Mouse (Mus musculus) myocyte (in vitro differentiated cells): ENCODE data around the gene Nf1. TPM values are rescaled to one million over a fixed set of nuclear protein-coding genes. Genes with fewer than 3 reads are reported as not detected.

Source experiments
- H3K27me3 ChIP-seq: one replicate; pipeline ENCODE4 v1.6.1; 2011; ENCODE audit not compliant: control insufficient read depth, insufficient read depth, insufficient read length
- H3K36me3 ChIP-seq: one replicate; pipeline ENCODE4 v1.6.1; 2011; ENCODE audit not compliant: control insufficient read depth, insufficient read depth
- H3K4me2 ChIP-seq: one replicate; pipeline ENCODE4 v1.6.1; 2011; ENCODE audit warnings: low read depth, control low read depth
- H3K4me3 ChIP-seq: one replicate; pipeline ENCODE4 v1.5.1; 2011; ENCODE audit warnings: mild to moderate bottlenecking, control low read depth, moderate library complexity
- H3K79me2 ChIP-seq: one replicate; pipeline ENCODE4 v1.6.1; 2011; ENCODE audit not compliant: control insufficient read depth, insufficient read depth
- H3ac ChIP-seq: one replicate; pipeline ENCODE4 v1.6.1; 2011; ENCODE audit not compliant: control insufficient read depth, insufficient read length
- CEBPB ChIP-seq: IDR thresholded peaks from 2 replicates; pipeline ENCODE4 v1.6.1; 2011; ENCODE audit warnings: mild to moderate bottlenecking, moderate library complexity; ENCODE audit not compliant: poor library complexity, insufficient read depth, severe bottlenecking
- E2F4 ChIP-seq: IDR thresholded peaks from one replicate; pipeline ENCODE4 v1.6.1; 2011; ENCODE audit warnings: mild to moderate bottlenecking, control low read depth, moderate library complexity; ENCODE audit not compliant: insufficient read depth
- MAX ChIP-seq: IDR thresholded peaks from one replicate; pipeline ENCODE4 v1.6.1; 2011; ENCODE audit warnings: low read depth, mild to moderate bottlenecking, control low read depth
- MYOD1 ChIP-seq, 3 experiments: IDR thresholded peaks; one replicate each; pipeline ENCODE4 v1.6.1; 2011; ENCODE audit warnings: control low read depth in 2 of 3, low read depth in 2 of 3, mild to moderate bottlenecking in 2 of 3, moderate library complexity in 1 of 3; ENCODE audit not compliant: insufficient read length in 2 of 3, control insufficient read depth in 1 of 3
- MYOG ChIP-seq, 3 experiments: IDR thresholded peaks; one replicate each; pipeline ENCODE4 v1.6.1; 2011; ENCODE audit warnings: control low read depth in 2 of 3, low read depth in 2 of 3, mild to moderate bottlenecking in 2 of 3; ENCODE audit not compliant: insufficient read length in 2 of 3, control insufficient read depth in 1 of 3, insufficient read depth in 1 of 3
- POLR2A ChIP-seq: IDR thresholded peaks from one replicate; pipeline ENCODE4 v1.6.1; 2011; ENCODE audit warnings: low read depth, mild to moderate bottlenecking, control low read depth, moderate library complexity; ENCODE audit not compliant: insufficient read length
- POLR2AphosphoS2 ChIP-seq: IDR thresholded peaks from one replicate; pipeline ENCODE4 v1.6.1; 2011; ENCODE audit warnings: low read depth, control low read depth; ENCODE audit not compliant: insufficient read length
- REST ChIP-seq: IDR thresholded peaks from one replicate; pipeline ENCODE4 v1.6.1; 2011; ENCODE audit warnings: mild to moderate bottlenecking, control low read depth, moderate library complexity; ENCODE audit not compliant: insufficient read depth, insufficient read length
- SRF ChIP-seq: IDR thresholded peaks from one replicate; pipeline ENCODE4 v1.6.1; 2011; ENCODE audit warnings: low read depth; ENCODE audit not compliant: control insufficient read depth, insufficient read length
- TCF12 ChIP-seq: IDR thresholded peaks from one replicate; pipeline ENCODE4 v1.6.1; 2011; ENCODE audit warnings: mild to moderate bottlenecking, control low read depth; ENCODE audit not compliant: poor library complexity, insufficient read depth, severe bottlenecking
- TCF3 ChIP-seq: IDR thresholded peaks from one replicate; pipeline ENCODE4 v1.6.1; 2011; ENCODE audit warnings: low read depth, control low read depth; ENCODE audit not compliant: insufficient read length
- USF1 ChIP-seq: IDR thresholded peaks from one replicate; pipeline ENCODE4 v1.6.1; 2011; ENCODE audit warnings: low read depth, mild to moderate bottlenecking, control low read depth, moderate library complexity
- polyA plus RNA-seq: library from polyadenylated mRNA; unstranded; fragments of >200 nt; fragmentation: generic; extraction: Trizol; gene quantifications from one replicate; pipeline ENCODE4 v1.2.1, GENCODE M21; 2012; ENCODE audit warnings: missing spikeins

Nf1 gene
- polyA plus RNA-seq, 1 experiment: 8.2 TPM

- Histone ChIP-seq H3ac (no peak overlapping the region), H3K36me3 (no peaks in the 10 kb centered on the region), H3K27me3 (no peaks in the 10 kb centered on the region), H3K4me2 (no peak overlapping the region), H3K4me3 (no peak overlapping the region), H3K79me2 (peaks cover 89% of the 10 kb centered on the region)
- TF ChIP-seq MYOD1 (IDR thresholded peaks at IDR 0.05; ENCODE audit: control insufficient read depth in 1 of 3, insufficient read length in 2 of 3, low read depth in 2 of 3) (no peak), REST (no peak), TCF3 (no peak), E2F4 (no peak), POLR2A (no peak), MAX (no peak), POLR2AphosphoS2 (no peak), CEBPB (no peak), USF1 (no peak), SRF (no peak), MYOG (IDR thresholded peaks at IDR 0.05; ENCODE audit: control insufficient read depth in 1 of 3, insufficient read depth in 1 of 3, insufficient read length in 2 of 3, low read depth in 2 of 3) (no peak), TCF12 (no peak)
Observed at GRCm38 (mm10) chr11:79364956-79365355, 25.5 kb downstream of the Nf1 start.

- Histone ChIP-seq H3K36me3 (no peaks in the 10 kb centered on the region), H3K4me2 (no peak overlapping the region), H3K27me3 (no peaks in the 10 kb centered on the region), H3ac (no peak overlapping the region), H3K4me3 (no peak overlapping the region), H3K79me2 (peaks cover 94% of the 10 kb centered on the region)
- no peak for TF ChIP-seq TCF3
- TF ChIP-seq POLR2AphosphoS2: no peak
- TF ChIP-seq POLR2A: no peak
- no peak for TF ChIP-seq SRF
- TF ChIP-seq MYOG (IDR thresholded peaks at IDR 0.05; ENCODE audit: control insufficient read depth in 1 of 3, insufficient read depth in 1 of 3, insufficient read length in 2 of 3, low read depth in 2 of 3): no peak
- TF ChIP-seq MYOD1 (IDR thresholded peaks at IDR 0.05; ENCODE audit: control insufficient read depth in 1 of 3, insufficient read length in 2 of 3, low read depth in 2 of 3): no peak
- TF ChIP-seq USF1: no peak
- no peak for TF ChIP-seq CEBPB
- TF ChIP-seq REST: no peak
- TF ChIP-seq MAX: no peak
- TF ChIP-seq TCF12: no peak
- TF ChIP-seq E2F4: no peak
Observed at GRCm38 (mm10) chr11:79366284-79366683, 26.8 kb downstream of the Nf1 start.

DNA sequence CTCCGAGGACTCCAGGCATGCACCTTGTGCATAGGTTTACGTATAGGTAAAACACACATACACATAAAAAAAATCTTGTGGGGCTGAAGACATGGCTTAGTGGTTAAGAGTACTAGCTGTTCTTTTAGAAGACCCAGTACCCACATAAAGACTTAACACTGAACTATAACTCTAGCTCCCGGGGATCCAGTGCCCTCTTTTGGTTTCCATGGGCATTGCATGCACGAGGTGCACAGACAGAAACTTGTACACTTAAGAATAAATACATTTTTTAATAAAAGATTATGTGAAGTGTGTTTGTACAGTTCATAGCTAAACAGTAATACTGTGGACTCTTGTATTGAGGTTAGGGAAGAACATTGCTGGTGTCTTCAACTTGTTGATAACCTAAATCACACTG, 33.5 kb downstream of the Nf1 start:
- Histone ChIP-seq H3ac (no peak overlapping the region), H3K36me3 (no peaks in the 10 kb centered on the region), H3K4me2 (no peak overlapping the region), H3K27me3 (no peaks in the 10 kb centered on the region), H3K4me3 (no peak overlapping the region), H3K79me2 (peaks cover 85% of the 10 kb centered on the region)
- TF ChIP-seq USF1 (no peak), TCF12 (no peak), CEBPB (no peak), TCF3 (no peak)

DNA sequence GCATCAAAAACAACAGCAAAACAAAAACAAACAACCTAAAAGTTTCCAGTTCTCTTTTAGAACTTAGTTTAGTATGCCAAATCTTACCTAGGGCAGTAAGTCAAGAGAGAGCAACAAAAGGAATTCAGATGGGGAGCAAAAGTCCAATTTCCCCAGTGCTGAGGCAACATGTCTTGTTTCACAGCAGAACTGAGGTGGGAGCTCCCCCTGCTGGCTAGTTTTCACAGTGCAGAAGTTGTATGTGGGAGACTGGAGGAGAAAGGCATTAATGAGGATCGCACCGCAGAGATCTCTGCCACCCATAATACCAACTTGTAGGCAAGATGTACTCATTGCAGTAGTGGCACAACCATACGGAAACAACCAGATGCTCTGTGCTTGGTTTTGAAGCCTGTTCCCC, 58.8 kb downstream of the Nf1 start:
- no peak overlapping the region for H3K4me2 ChIP-seq
- no peak overlapping the region for H3K4me3 ChIP-seq
- H3K79me2 ChIP-seq: no peaks in the 10 kb centered on the region
- no peak overlapping the region for H3ac ChIP-seq
- no peak for TF ChIP-seq TCF12
- no peak for TF ChIP-seq TCF3
- no peak for TF ChIP-seq POLR2A
- H3K36me3 ChIP-seq: peaks cover 11% of the 10 kb centered on the region
- no peaks in the 10 kb centered on the region for H3K27me3 ChIP-seq

DNA sequence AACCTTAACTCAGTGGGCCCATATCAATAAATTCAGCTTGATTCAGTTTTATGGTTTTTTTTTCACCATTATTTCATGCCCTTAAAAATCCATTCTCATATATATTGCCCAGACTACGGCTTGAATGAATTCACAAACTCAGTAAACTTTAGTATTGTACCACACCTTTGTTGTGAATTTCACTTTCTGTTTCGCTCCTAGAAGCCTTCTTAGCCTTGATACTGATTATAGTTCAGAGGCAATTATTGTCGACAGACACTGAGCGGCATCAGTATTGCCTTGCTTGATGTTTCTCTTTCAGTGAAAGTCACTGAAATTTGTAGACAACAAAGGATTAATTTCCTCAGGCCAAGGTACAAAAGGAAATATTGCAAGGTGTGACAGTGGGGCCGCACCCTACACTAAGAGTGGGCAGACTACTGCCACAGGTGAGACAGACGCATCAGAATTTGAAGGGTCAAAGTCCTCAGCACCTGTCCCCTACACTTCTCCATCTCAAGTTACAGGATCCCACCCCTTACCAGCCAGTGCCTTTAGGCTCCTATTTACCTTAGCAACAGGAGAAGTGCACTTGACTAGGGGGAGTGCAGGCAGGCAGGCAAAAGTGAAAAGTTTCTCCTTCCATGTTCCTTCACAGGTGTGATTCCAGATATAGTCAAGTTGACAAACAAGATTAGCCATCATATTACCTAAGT, 64.3 kb downstream of the Nf1 start:
- no peak for TF ChIP-seq TCF3
- no peak for TF ChIP-seq MAX
- no peak for TF ChIP-seq REST
- no peak for TF ChIP-seq SRF
- no peak for TF ChIP-seq USF1
- TF ChIP-seq CEBPB: no peak
- no peak for TF ChIP-seq E2F4
- no peak for TF ChIP-seq POLR2A
- no peak for TF ChIP-seq TCF12
- TF ChIP-seq POLR2AphosphoS2: no peak
- TF ChIP-seq MYOG (IDR thresholded peaks at IDR 0.05; ENCODE audit: control insufficient read depth in 1 of 3, insufficient read depth in 1 of 3, insufficient read length in 2 of 3, low read depth in 2 of 3): no peak
- TF ChIP-seq MYOD1 (IDR thresholded peaks at IDR 0.05; ENCODE audit: control insufficient read depth in 1 of 3, insufficient read length in 2 of 3, low read depth in 2 of 3): no peak
- no peak overlapping the region for H3K4me3 ChIP-seq
- peaks cover 17% of the 10 kb centered on the region for H3K36me3 ChIP-seq

More for the DNA sequence above, 64.3 kb downstream of the Nf1 start:
- H3K4me2 ChIP-seq: no peak overlapping the region
- no peaks in the 10 kb centered on the region for H3K27me3 ChIP-seq
- H3ac ChIP-seq: no peak overlapping the region
- no peaks in the 10 kb centered on the region for H3K79me2 ChIP-seq
